Mouse (Mus musculus): ENCODE results near the gene Hsd3b7.
A peak's percentile ranks its signal among the peaks of the same experiment; 100 is the strongest.

Hsd3b7 gene

GRCm38 (mm10) chr7:127776426-127776825 is 24.0 kb upstream of the Hsd3b7 start, which contains the start of gene Setd1a:
TSS of gene Setd1a (plus strand) at chr7:127776670.
- peak; percentile 92 for DNase-seq (ENCODE audit: low read depth)

- DNase-seq (ENCODE audit: low read depth), result peak; percentile 98
Measured at GRCm38 (mm10) chr7:127776878-127777473, 23.4 kb upstream of the Hsd3b7 start.

GRCm38 (mm10) chr7:127777474-127778266 is 22.7 kb upstream of the Hsd3b7 start:
- DNase-seq (ENCODE audit: low read depth), result peak; percentile 69

GRCm38 (mm10) chr7:127778350-127778749 is 22.1 kb upstream of the Hsd3b7 start:
- no peak for DNase-seq (ENCODE audit: low read depth)

GRCm38 (mm10) chr7:127785308-127785707 is 15.1 kb upstream of the Hsd3b7 start, which contains the start of gene Gm49388:
TSS of gene Gm49388 (plus strand) at chr7:127785608.
- DNase-seq (ENCODE audit: low read depth), result no peak

- no peak for DNase-seq (ENCODE audit: low read depth)
Measured at GRCm38 (mm10) chr7:127797076-127797845, 3.1 kb upstream of the Hsd3b7 start.

- DNase-seq (ENCODE audit: low read depth), result no peak
Measured at GRCm38 (mm10) chr7:127798591-127798990, 1.8 kb upstream of the Hsd3b7 start.

- DNase-seq (ENCODE audit: low read depth), result no peak
Measured at GRCm38 (mm10) chr7:127799211-127799610, 1.2 kb upstream of the Hsd3b7 start.

- DNase-seq (ENCODE audit: low read depth), result no peak
Measured at GRCm38 (mm10) chr7:127799738-127800137, 666 bp upstream of the Hsd3b7 start.

GRCm38 (mm10) chr7:127801010-127801621 is 712 bp downstream of the Hsd3b7 start:
- peak; percentile 69 for DNase-seq (ENCODE audit: low read depth)

GRCm38 (mm10) chr7:127802313-127802712 is 1.9 kb downstream of the Hsd3b7 start:
- no peak for DNase-seq (ENCODE audit: low read depth)

GRCm38 (mm10) chr7:127808821-127809220 is 8.4 kb downstream of the Hsd3b7 start:
- DNase-seq (ENCODE audit: low read depth), result no peak

- no peak for DNase-seq (ENCODE audit: low read depth)
Measured at GRCm38 (mm10) chr7:127809846-127810245, 9.4 kb downstream of the Hsd3b7 start.

GRCm38 (mm10) chr7:127810650-127811049 is 10.2 kb downstream of the Hsd3b7 start:
- DNase-seq (ENCODE audit: low read depth), result no peak

- no peak for DNase-seq (ENCODE audit: low read depth)
Measured at GRCm38 (mm10) chr7:127811240-127811639, 10.8 kb downstream of the Hsd3b7 start.

- DNase-seq (ENCODE audit: low read depth), result no peak
Measured at GRCm38 (mm10) chr7:127812292-127812691, 11.9 kb downstream of the Hsd3b7 start.

GRCm38 (mm10) chr7:127813821-127814220 is 13.4 kb downstream of the Hsd3b7 start:
- no peak for DNase-seq (ENCODE audit: low read depth)

- peak; percentile 55 for DNase-seq (ENCODE audit: low read depth)
Measured at GRCm38 (mm10) chr7:127814241-127814921, 14.0 kb downstream of the Hsd3b7 start.

GRCm38 (mm10) chr7:127815116-127815665 is 14.8 kb downstream of the Hsd3b7 start:
- no peak for DNase-seq (ENCODE audit: low read depth)

GRCm38 (mm10) chr7:127815954-127816821 is 15.8 kb downstream of the Hsd3b7 start:
- peak; percentile 40 for DNase-seq (ENCODE audit: low read depth)
